Mouse (Mus musculus): ENCODE data around the gene Vmn1r85. TPM values are rescaled to one million over a fixed set of nuclear protein-coding genes. Genes with fewer than 3 reads are reported as not detected.

The Vmn1r85 gene
- polyA plus RNA-seq, 1 experiment from 2014 or later, result not detected

DNA sequence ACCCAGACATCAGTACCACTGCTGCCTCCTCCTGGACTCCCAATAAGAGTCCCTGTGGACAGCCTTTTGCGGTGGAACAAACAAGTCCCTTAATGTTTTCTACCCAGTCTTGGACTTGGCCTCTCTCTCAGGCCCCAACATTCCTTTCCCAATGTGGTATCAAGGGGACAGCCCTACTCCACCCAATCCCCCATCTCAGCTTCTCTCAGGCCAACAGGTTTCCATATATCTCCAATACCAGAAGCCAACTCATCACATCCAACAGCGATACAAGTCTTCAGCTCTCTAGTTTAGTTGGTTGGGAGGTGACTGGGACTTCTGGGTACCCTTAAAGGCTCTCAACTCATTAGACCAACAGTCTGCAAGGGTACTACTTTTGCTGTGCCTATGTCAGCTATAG is 41.5 kb downstream of the Vmn1r85 start:
- Histone ChIP-seq H3K27ac (no peak overlapping the region), H3K27me3 (no peaks in the 10 kb centered on the region), H3K4me3 (peak overlapping the region; percentile 56), H3K9me3 (replicated peaks) (no peaks in the 10 kb centered on the region), H3K4me1 (peaks cover 6% of the 10 kb centered on the region), H3K4me2 (peak overlapping the region; percentile 58), H3K9ac (0 out of 2 replicates have a peak overlapping the region, but pooled peaks have one; percentile 65), H3K36me3 (ENCODE audit: poor library complexity, severe bottlenecking) (no peaks in the 10 kb centered on the region)
- WGBS, result 94% methylated on average over 2 of the region's 2 CpGs
- no peak for ATAC-seq

DNA sequence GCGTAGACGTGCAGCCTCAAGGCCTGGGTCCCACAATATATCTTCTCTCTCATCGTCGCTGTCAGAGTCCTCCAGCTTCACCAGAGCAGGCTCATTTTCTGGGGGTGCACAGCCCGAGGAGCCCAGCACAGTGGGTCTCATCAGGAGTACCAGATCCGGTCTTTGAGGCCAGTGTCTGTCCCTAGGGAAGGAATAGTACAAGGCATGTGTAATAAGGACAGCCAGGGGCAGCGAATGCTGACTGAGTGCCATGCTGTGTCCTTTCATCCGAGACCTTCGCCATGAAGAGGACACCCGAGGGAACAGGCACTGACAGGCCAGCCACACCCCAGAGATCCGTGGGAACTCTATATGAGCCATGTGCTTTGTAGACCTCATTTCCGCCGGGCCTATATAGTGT is 42.0 kb downstream of the Vmn1r85 start:
- no peak overlapping the region for H3K27ac ChIP-seq
- no peaks in the 10 kb centered on the region for H3K36me3 ChIP-seq (ENCODE audit: poor library complexity, severe bottlenecking)
- H3K9ac ChIP-seq, result no peak overlapping the region
- H3K4me1 ChIP-seq, result peaks cover 6% of the 10 kb centered on the region
- ATAC-seq, result no peak
- H3K4me3 ChIP-seq, result no peak overlapping the region
- no peak overlapping the region for H3K4me2 ChIP-seq
- WGBS, result 92% methylated on average over 13 of the region's 13 CpGs
- no peaks in the 10 kb centered on the region for H3K27me3 ChIP-seq
- H3K9me3 ChIP-seq (replicated peaks), result no peaks in the 10 kb centered on the region

DNA sequence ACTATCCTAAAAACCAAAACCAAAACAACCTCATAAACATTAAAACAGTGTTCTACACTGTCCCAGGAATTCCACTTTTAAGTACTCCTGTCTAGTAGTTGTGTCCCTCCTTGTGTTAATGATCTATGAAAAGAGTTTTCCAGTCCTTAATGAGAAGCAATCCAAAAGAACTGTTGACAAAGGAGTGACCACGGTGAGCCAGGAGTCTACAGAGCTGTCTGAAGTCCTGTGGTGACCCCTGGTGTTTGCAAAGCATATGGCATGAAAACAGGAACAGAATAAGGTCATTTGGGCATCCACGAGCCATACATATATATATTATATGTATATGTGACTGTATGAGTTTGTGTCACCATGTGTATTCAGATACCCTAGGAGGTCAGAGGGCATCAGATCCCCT is 48.9 kb downstream of the Vmn1r85 start:
- H3K4me3 ChIP-seq, result no peak overlapping the region
- peak; percentile 41 for ATAC-seq
- no peaks in the 10 kb centered on the region for H3K9me3 ChIP-seq (replicated peaks)
- peaks cover 15% of the 10 kb centered on the region for H3K4me1 ChIP-seq
- no peak overlapping the region for H3K9ac ChIP-seq
- 5% methylated on average over 2 of the region's 2 CpGs for WGBS
- no peaks in the 10 kb centered on the region for H3K36me3 ChIP-seq (ENCODE audit: poor library complexity, severe bottlenecking)
- H3K27ac ChIP-seq, result no peak overlapping the region
- peaks cover 47% of the 10 kb centered on the region for H3K27me3 ChIP-seq
- H3K4me2 ChIP-seq, result no peak overlapping the region

- no peaks in the 10 kb centered on the region for H3K36me3 ChIP-seq (ENCODE audit: poor library complexity, severe bottlenecking)
- no peaks in the 10 kb centered on the region for H3K9me3 ChIP-seq (replicated peaks)
- ATAC-seq, result peak; percentile 12; the same call in 1 of the 2 replicates
- H3K4me1 ChIP-seq, result peaks cover 17% of the 10 kb centered on the region
- peak overlapping the region; percentile 48 for H3K4me3 ChIP-seq
- H3K4me2 ChIP-seq, result peak overlapping the region; percentile 92
- H3K9ac ChIP-seq, result peak overlapping the region; percentile 78
- H3K27ac ChIP-seq, result no peak overlapping the region
- WGBS, result 4% methylated on average over 23 of the region's 23 CpGs
- peaks cover 49% of the 10 kb centered on the region for H3K27me3 ChIP-seq
Observed at GRCm38 (mm10) chr7:13044254-13044625, 50.7 kb downstream of the Vmn1r85 start.

GRCm38 (mm10) chr7:13043445-13044253 is 51.3 kb downstream of the Vmn1r85 start:
- H3K4me3 ChIP-seq, result peak overlapping the region; percentile 48
- peak overlapping the region; percentile 92 for H3K4me2 ChIP-seq
- H3K36me3 ChIP-seq (ENCODE audit: poor library complexity, severe bottlenecking), result no peaks in the 10 kb centered on the region
- no peak overlapping the region for H3K27ac ChIP-seq
- peaks cover 49% of the 10 kb centered on the region for H3K27me3 ChIP-seq
- H3K9me3 ChIP-seq (replicated peaks), result no peaks in the 10 kb centered on the region
- peak overlapping the region; percentile 78 for H3K9ac ChIP-seq
- WGBS, result 4% methylated on average over 82 of the region's 88 CpGs
- H3K4me1 ChIP-seq, result peaks cover 23% of the 10 kb centered on the region
- peak; percentile 52 for ATAC-seq

DNA sequence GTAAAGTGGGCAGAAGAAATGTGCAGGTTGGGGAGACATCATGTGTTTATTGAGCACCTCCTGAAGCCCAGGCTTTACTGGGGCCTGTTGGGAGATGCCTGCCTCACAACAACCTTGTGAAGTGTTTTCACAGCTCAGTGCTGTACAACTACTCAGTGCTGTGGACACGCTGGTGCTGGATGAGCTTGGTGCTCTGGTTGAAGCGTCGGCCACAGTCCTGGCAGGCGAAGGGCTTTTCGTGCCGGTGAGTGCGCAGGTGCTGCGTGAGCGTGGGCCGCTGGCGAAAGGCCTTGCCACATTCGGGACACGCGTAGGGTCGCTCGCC is 51.9 kb downstream of the Vmn1r85 start:
- H3K4me3 ChIP-seq, result peak overlapping the region; percentile 48
- no peaks in the 10 kb centered on the region for H3K9me3 ChIP-seq (replicated peaks)
- peak overlapping the region; percentile 78 for H3K9ac ChIP-seq
- no peak for ATAC-seq
- no peak overlapping the region for H3K27ac ChIP-seq
- no peaks in the 10 kb centered on the region for H3K36me3 ChIP-seq (ENCODE audit: poor library complexity, severe bottlenecking)
- peaks cover 25% of the 10 kb centered on the region for H3K4me1 ChIP-seq
- WGBS, result 42% methylated on average over 16 of the region's 16 CpGs
- peak overlapping the region; percentile 92 for H3K4me2 ChIP-seq
- peaks cover 49% of the 10 kb centered on the region for H3K27me3 ChIP-seq

- ATAC-seq, result no peak
- H3K36me3 ChIP-seq (ENCODE audit: poor library complexity, severe bottlenecking), result no peaks in the 10 kb centered on the region
- H3K9ac ChIP-seq, result no peak overlapping the region
- 73% methylated on average over 6 of the region's 6 CpGs for WGBS
- no peak overlapping the region for H3K27ac ChIP-seq
- peaks cover 25% of the 10 kb centered on the region for H3K4me1 ChIP-seq
- H3K9me3 ChIP-seq (replicated peaks), result no peaks in the 10 kb centered on the region
- no peak overlapping the region for H3K4me2 ChIP-seq
- H3K27me3 ChIP-seq, result peaks cover 49% of the 10 kb centered on the region
- H3K4me3 ChIP-seq, result no peak overlapping the region
Observed at GRCm38 (mm10) chr7:13042511-13042910, 52.5 kb downstream of the Vmn1r85 start.

GRCm38 (mm10) chr7:13041256-13041655 is 53.7 kb downstream of the Vmn1r85 start:
- H3K27ac ChIP-seq, result no peak overlapping the region
- ATAC-seq, result no peak
- H3K9ac ChIP-seq, result no peak overlapping the region
- peaks cover 49% of the 10 kb centered on the region for H3K27me3 ChIP-seq
- H3K36me3 ChIP-seq (ENCODE audit: poor library complexity, severe bottlenecking), result peaks cover 3% of the 10 kb centered on the region
- WGBS, result 78% methylated on average over 1 of the region's 1 CpGs
- H3K4me3 ChIP-seq, result no peak overlapping the region
- H3K4me1 ChIP-seq, result peaks cover 34% of the 10 kb centered on the region
- no peaks in the 10 kb centered on the region for H3K9me3 ChIP-seq (replicated peaks)
- no peak overlapping the region for H3K4me2 ChIP-seq

DNA sequence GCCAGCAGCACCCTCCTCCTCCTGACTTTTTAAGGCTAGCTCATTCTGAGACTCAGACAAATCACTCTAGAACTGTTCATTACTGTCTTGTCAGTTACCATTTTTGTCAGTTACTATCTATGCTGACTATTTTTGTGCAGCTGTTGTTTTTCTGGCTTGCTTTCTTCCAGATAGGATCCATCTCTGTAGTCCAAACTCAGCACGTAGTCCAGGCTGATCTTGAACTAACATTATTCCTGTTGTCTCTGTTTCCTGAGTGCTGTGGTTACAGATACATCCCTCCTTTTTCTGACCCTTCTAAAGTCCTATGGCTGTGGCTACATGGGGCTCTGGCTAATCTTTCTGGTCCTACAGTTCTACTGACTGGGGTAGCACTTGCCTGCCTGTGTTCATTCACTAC is 55.8 kb downstream of the Vmn1r85 start:
- peaks cover 20% of the 10 kb centered on the region for H3K36me3 ChIP-seq (ENCODE audit: poor library complexity, severe bottlenecking)
- peak overlapping the region; percentile 93 for H3K9ac ChIP-seq
- H3K27me3 ChIP-seq, result peaks cover 33% of the 10 kb centered on the region
- H3K4me2 ChIP-seq, result peak overlapping the region; percentile 91
- no peak overlapping the region for H3K27ac ChIP-seq
- WGBS, result 86% methylated on average over 1 of the region's 1 CpGs
- ATAC-seq, result no peak
- peaks cover 44% of the 10 kb centered on the region for H3K4me1 ChIP-seq
- H3K9me3 ChIP-seq (replicated peaks), result no peaks in the 10 kb centered on the region
- peak overlapping the region; percentile 72 for H3K4me3 ChIP-seq

DNA sequence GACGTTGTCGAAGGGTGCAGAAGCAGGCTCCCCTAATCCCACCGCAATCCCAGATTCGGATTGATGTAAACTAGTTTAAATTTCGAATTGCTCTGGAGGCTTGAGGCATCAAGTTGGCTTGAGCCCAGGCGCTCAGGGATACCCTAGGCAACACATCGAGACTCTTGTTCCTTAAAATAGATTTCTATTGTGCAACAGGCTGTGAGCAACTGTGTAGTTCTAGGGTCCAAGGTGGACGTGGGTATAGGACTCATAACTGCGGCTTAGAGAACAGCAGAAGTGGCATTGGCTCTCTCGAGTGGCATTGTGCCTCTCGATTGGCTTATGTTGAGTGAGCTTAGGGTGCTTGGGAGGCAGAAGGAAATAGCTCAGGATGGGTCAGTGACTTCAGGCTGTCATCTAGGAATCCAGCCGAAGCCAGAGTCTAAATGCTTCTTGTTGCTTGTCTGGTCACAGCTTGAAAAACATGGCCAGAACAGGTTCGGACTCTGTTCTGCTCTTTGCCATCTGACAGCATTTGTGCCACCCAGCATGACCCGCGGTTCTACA is 56.3 kb downstream of the Vmn1r85 start:
- Histone ChIP-seq H3K27me3 (peaks cover 28% of the 10 kb centered on the region), H3K4me3 (peak overlapping the region; percentile 72), H3K9me3 (replicated peaks) (no peaks in the 10 kb centered on the region), H3K9ac (peak overlapping the region; percentile 93), H3K27ac (peak overlapping the region; percentile 100), H3K4me1 (peaks cover 44% of the 10 kb centered on the region), H3K36me3 (ENCODE audit: poor library complexity, severe bottlenecking) (peaks cover 20% of the 10 kb centered on the region), H3K4me2 (peak overlapping the region; percentile 91)
- 21% methylated on average over 15 of the region's 15 CpGs for WGBS
- no peak for ATAC-seq

DNA sequence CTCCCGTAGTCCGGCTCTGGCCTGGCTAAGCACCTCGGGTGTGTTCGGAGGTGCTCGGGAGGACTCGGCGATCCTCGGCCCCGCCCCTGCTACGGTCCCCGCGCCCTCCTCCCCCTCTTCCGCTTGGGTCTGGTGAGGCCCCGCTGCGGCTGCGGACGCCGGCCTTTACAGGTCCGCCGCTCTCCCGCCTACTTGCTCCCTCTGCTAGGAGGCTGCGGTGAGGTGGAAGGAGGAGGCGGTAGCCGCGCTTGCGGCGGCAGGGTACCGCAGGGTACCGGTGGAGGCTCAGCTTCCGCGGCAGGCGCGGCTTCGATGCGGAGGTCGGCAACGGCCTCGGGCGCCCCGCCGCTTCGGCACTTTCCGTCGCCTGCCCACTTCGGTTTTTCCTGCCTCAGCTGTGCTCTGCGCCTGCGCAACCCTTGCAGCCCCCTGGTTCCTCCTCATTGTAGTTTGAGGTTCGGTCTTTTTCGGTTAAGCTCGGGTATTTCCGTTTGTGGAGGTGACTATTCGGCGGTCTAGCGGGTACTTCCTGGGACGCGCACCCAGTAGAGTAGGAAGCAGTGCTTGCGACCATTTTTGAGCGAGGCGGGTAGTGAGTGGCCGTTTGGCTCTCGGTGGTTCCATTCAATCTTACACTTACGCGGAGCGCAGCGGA is 56.9 kb downstream of the Vmn1r85 start, which contains the start of gene Ube2m:
TSS of gene Ube2m (minus strand) at position 375 of the 655 bp plus-strand sequence.
- under 1% methylated on average over 52 of the region's 65 CpGs for WGBS
- H3K4me3 ChIP-seq, result peak within 1 kb of the TSS; percentile 72
- H3K27me3 ChIP-seq, result peaks cover 21% of the 10 kb centered on the region

GRCm38 (mm10) chr7:13037366-13037765 is 57.6 kb downstream of the Vmn1r85 start:
- peak overlapping the region; percentile 91 for H3K4me2 ChIP-seq
- WGBS, result under 1% methylated on average over 25 of the region's 33 CpGs
- ATAC-seq, result peak; percentile 2
- H3K9ac ChIP-seq, result peak overlapping the region; percentile 93
- no peaks in the 10 kb centered on the region for H3K9me3 ChIP-seq (replicated peaks)
- H3K4me1 ChIP-seq, result peaks cover 50% of the 10 kb centered on the region
- H3K4me3 ChIP-seq, result peak overlapping the region; percentile 72
- peaks cover 31% of the 10 kb centered on the region for H3K36me3 ChIP-seq (ENCODE audit: poor library complexity, severe bottlenecking)
- peak overlapping the region; percentile 100 for H3K27ac ChIP-seq
- peaks cover 15% of the 10 kb centered on the region for H3K27me3 ChIP-seq

More for the DNA sequence above, 56.9 kb downstream of the Vmn1r85 start, which contains the start of gene Ube2m:
- Histone ChIP-seq H3K4me2 (peak within 1 kb of the TSS; percentile 91), H3K9ac (peak within 1 kb of the TSS; percentile 93), H3K9me3 (replicated peaks) (no peaks in the 10 kb centered on the region), H3K36me3 (ENCODE audit: poor library complexity, severe bottlenecking) (peaks cover 24% of the 10 kb centered on the region), H3K4me1 (peaks cover 45% of the 10 kb centered on the region), H3K27ac (peak within 1 kb of the TSS; percentile 100)
- ATAC-seq, result peak; percentile 91

Data from forebrain, embryonic 13.5 days (tissue).